Mouse (Mus musculus) embryo, embryonic 11.5 days (tissue): ENCODE measurements at regions not wholly inside any gene's neighbourhood (a gene's known extent, or its start where the extent isn't known, plus 50 kb on each side); places are given as distances from the start of the nearest gene placed in this dataset.

Source experiments
- DNase-seq: peaks from one replicate; pipeline ENCODE4 v3.0.0-alpha.2; 2012; ENCODE audit warnings: low read depth, low spot score

DNA sequence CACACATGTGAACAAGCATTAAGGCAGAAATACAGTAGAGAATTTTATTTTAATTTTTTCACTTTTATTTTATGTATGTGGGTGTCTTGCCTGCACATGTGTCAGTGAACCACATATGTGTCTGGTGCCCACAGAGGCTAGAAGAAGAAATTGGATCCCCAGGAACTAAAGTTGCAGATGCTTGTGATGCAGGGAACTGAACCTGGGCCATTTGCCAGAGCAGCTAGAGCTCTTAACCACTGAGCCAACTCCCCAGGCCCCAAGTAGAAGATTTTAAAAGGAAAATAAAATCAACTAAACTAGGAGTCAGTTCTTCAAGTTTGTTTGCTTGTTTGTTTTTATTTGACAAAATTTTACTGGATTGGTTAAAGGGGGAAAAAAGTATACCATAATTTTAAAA is 185.5 kb upstream of the Kdm8 start:
- DNase-seq = no peak

DNA sequence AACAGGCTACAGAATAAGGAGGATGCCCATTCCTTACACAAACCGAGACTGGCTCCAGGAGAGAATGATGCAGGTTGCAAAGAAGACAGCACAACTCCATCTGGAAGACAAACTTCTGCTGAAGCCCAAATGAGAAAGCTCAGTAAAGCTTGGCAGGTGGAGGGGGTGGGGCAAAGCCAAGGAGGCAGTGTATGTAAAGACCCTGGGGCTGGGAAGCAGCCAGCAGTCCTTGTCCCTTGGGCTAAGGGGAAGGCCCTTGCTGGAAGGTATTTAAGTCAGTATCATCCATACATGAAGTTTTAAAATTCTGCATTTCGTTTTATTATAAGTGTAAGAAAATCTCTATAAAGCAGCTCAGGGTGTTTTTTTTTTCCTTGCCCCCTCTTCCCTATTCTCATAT is 182.3 kb upstream of the Kdm8 start:
- no peak for DNase-seq

DNA sequence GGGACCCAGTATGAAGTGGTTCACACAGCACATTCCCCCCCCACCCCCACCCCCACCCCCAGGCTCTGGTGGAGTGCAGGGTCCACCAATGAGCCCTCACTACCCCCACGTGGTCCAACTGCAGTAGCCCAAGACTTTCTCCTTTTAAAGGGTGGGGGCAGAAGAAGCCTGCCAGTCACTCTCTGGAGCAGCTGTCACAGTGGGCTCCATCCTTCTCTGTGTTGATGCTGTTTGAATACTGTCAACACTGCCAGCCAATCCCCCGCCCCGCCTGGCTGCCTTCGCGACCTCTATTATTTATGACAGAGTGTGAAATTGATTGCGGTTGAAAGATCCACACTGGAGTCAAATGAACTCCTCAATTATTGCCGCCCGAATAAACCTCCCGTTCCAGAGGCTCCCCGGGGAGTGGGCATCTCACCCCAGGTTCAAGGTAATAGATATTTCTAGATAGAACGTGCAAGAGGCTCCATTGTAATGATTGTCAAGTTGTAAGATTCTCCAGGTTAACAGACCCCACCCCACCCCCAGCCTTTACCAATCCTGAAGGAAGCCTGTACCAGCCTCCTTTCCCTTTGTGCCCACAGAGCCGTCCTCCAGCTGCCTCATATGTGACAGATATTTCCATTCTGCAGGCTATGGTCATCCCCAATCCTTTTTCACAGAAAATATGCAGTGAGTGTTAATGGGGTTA is 181.7 kb upstream of the Kdm8 start:
- DNase-seq = no peak

DNA sequence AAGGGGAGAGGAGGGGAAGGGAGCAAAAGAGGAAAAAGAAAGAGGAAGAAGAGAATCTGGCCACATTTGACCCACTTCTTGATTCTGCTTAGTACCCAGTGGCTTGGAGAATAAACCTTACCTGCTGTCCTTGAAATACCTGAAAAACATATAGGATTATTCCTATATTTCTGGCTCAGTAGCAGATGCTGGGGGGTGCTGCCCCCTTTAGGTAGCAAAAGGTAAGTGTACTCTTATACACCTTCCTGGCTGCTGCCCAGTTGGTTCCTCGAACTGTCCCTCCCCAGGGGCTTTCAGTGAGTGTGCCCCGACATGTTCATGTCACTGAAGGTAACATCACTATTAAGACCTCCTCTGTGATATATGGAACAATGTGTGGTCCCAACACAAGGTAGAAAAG is 180.7 kb upstream of the Kdm8 start:
- DNase-seq = no peak

DNA sequence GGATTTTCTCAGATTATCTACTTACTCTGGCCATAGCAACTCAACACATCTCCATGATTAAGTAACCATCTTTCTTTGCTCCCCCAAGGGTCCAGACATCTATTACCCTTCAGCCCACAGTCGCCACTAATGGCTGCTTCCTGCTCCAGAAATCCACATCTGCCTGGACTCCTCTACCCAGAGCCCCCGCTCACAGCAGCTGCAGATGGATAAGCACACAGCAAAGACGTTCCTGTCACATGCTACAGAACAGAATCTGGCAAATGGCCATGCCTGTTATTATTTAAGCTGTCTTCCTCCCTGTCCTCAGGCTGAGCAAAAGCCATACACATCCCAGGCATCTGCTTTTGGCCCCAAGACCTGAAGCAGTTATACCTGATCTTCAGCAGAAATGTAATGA is 173.8 kb upstream of the Kdm8 start:
- DNase-seq = no peak

DNA sequence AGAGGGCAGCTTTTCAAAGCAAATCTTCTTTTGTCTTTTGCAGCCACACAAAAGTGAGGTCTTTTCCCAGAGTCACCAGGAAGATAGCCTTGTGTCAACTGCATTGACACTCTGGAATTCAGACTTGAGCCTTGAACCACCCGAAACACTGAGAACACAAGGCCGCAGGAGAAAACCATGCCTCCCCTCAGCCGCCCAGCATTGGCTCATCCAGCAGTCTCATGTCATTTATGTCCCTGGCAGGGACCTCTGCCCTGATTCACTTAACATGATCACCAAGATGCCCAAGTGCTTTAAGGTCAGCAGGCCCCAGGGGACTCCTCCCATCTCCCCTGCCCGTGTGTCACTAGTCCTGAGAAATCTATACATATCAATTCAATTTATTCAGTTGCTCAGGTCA is 173.1 kb upstream of the Kdm8 start:
- DNase-seq = no peak

- DNase-seq = no peak
These were observed 163.1 kb upstream of the Kdm8 start for GRCm38 (mm10) chr7:125281371-125281770.

GRCm38 (mm10) chr7:125295226-125295625 is 149.2 kb upstream of the Kdm8 start:
- no peak for DNase-seq

DNA sequence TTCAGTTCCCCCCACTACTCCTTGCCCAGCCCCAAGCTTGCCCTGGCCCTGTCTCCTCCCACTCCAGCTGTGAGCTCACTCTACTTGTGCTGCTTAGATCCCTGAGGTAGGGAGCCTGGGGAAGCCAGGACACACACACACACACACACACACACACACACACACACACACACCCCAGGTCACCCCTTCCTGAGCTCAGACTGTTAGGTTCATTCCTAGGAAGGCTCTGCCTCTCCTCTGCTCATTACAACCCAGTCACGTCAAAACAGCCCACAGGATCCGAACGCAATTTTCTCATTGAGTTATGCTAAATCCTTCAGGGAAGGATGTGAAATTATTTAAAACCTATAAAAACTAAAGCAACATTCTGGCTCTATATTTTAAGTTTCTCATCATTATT is 136.0 kb upstream of the Kdm8 start:
- DNase-seq = no peak

DNA sequence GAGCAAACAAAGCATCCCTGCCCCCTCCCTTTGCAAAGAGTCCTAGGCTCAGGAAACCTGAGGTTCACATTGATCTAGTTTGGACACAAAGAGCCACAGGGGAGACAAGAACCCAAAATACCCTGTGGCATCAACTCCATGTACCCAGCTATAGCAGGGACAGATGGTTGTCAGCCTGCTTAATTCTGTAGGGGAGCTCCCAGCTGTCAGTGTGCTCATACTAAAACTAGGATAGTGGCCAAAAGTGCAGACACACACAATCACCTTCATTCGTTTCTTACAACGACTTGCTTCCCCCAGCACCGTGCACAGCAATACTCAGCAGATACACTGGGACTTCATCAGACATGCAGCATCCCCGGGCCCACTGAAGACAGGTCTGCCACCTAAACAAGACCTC is 133.5 kb upstream of the Kdm8 start:
- DNase-seq = no peak

- no peak for DNase-seq
These were observed 130.9 kb upstream of the Kdm8 start for GRCm38 (mm10) chr7:125313604-125314003.

DNA sequence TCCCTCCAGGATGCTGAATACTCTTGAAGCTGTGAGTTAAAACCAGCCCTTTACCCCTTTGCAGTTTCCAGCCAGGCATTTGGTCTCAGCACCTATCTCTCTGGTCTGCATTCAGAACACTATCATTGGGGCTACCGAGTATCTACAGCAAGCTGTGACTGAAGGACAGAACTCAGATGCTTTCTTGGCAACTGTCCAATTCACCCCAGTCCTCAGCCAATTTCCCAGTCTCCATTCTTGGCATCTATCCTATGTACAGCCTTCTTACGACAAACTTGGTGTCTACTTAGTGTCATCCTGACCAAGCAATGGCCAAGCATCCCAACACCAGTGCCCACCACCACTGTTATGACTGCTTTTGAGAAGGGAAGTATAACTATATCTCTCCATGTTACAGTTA is 109.7 kb upstream of the Kdm8 start:
- no peak for DNase-seq

- DNase-seq = no peak
These were observed 108.8 kb upstream of the Kdm8 start for GRCm38 (mm10) chr7:125335586-125336165.

DNA sequence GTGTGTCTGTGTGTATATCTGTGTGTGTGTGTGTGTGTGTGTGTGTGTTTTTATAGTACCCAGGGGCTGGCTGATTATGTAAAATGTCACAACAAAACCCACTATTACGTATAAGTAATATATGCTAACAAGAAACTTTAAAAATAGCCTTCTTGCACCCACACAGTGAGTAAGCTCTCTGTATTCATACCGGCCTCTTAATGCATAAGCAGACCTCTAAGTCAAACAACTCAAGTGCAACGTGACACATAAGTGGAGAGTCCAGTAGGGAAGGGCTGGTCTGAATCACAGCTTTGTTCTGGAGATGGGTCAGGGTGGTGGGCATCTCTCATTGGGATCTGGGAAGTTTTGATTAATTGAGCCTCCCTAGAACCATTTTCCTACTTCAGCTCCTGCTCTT is 107.7 kb upstream of the Kdm8 start:
- no peak for DNase-seq

GRCm38 (mm10) chr7:125338177-125338751 is 106.2 kb upstream of the Kdm8 start:
- DNase-seq = no peak

GRCm38 (mm10) chr7:125340326-125340905 is 104.1 kb upstream of the Kdm8 start:
- DNase-seq = no peak

DNA sequence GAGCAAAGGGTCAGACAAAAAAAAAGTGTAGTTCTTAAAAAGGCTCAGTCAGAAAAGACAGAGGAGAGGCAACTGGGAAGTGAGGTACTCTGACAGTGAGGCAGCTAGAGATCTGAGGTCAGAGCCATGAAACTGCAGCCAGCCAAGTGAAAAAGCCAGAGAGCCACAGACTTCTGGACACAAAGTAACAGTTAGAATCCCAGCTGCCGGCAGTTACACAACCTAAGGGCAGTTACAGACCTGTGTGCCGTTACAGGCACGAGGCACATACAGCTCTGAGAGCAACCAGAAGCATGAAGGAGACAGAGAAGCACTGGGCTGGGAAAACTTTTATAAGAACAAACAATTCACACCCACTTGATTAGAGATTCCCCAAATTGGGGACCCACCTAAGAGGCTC is 94.9 kb upstream of the Kdm8 start:
- DNase-seq = no peak

GRCm38 (mm10) chr7:125354211-125354610 is 90.3 kb upstream of the Kdm8 start:
- DNase-seq = no peak

GRCm38 (mm10) chr7:125354956-125355355 is 89.5 kb upstream of the Kdm8 start:
- DNase-seq = no peak

- DNase-seq = no peak
These were observed 86.5 kb upstream of the Kdm8 start for GRCm38 (mm10) chr7:125358016-125358415.

DNA sequence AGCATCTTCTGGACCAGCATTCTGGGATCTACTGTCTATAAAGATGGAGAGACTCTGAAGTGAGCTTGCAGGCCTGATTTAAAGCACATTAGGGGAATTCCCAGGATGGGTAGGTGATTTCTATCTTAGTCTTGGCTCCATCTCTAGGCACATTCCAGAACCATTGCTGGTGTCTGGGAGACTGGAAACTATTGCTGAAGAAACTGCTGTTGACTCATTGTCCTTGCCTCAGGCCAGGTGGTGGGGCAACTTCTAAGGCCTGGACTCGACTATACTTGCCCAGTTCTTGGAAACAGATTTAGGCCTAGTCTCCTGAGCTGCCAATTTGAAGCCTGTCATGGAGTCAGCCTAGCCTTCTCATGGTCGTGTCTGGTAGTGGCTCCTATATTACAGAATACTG is 61.5 kb upstream of the Kdm8 start:
- DNase-seq = no peak

- no peak for DNase-seq
These were observed 60.3 kb upstream of the Kdm8 start for GRCm38 (mm10) chr7:125384171-125384570.

DNA sequence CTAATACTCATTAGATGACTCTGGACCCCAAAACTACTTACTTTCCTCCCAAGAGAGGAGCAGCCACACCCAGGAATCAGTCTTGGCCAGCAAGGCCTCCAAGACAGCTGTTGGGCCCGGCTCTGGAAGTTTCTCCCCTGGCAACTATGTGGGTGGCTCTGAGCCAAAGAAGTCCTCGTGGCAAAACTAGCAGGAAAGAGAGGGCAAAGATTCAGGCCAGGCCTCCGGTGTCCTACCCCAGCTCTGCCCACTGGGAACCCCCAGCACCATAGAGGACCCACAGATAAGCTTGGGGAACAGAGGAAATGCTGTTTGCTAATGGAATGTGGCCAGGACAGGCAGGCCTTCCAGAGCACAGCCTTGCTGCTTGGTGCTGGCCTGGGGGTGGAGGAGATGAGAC is 51.9 kb upstream of the Kdm8 start:
- no peak for DNase-seq
